Mouse (Mus musculus) layer of hippocampus, postnatal 25 days (tissue): ENCODE measurements around the gene Spop. TPM values are rescaled to one million over a fixed set of nuclear protein-coding genes. Genes with fewer than 3 reads are reported as not detected.

Source experiments
- DNase-seq, 2 experiments: peaks; one replicate each; pipeline ENCODE4 v3.0.0; 2022; ENCODE audit warnings: mixed read lengths in 2 of 2, low spot score in 1 of 2; ENCODE audit errors: extremely low spot score in 1 of 2
- total RNA-seq, 2 experiments: library from RNA; stranded (reverse); gene quantifications; 2 replicates each; pipeline ENCODE4 v1.2.3; 2021

The Spop gene
- total RNA-seq = 100 to 1,000 TPM; 159 to 170 TPM

DNA sequence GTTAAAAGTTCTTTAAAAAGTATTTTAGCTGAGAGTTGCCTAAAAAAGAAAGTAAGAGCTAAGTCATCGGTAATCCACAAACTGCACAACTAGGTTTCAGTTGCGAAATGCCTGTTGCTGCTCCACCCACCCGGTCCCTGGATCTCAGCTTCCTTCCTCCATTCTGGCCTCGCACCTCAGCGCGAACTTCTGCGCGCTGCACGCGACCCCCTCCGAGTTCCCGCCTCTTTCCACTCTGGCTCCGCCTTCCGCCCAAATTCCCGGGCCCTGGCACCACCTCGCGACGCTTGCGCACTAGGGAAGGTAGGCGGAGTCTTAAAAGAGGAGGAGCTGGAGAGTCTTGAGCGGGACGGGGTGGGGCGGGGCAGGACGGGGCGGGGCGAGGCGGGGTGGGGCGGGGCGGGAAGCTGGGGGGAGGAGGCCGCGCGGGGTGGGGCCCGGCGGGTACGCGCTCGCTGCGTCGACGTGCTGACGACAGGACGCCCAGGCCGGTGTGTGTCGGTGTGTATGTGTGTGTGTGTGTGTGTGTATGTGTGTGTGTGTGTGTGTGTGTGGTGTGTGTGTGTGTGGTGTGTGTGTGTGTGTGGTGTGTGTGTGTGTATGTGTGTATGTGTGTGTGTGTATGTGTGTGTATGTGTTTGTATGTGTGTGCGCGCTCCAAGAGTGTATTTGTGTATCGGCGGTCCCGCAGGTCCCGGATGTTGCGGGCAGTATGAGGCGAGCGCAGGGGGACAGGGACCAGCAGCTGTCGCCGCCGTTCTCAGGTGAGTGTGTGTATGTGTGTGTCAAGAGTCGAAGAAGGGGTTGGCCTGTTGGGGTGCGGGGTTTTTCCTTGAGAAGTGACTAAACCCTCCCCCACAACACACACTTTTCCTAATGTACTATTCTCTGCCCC is at the start of gene Spop:
TSS of gene Spop (plus strand) at position 440 of the 895 bp plus-strand sequence.
- DNase-seq = peak; percentile 70 to 73

GRCm38 (mm10) chr11:95364388-95364787 is 49.5 kb upstream of the Spop start:
- DNase-seq = no peak

DNA sequence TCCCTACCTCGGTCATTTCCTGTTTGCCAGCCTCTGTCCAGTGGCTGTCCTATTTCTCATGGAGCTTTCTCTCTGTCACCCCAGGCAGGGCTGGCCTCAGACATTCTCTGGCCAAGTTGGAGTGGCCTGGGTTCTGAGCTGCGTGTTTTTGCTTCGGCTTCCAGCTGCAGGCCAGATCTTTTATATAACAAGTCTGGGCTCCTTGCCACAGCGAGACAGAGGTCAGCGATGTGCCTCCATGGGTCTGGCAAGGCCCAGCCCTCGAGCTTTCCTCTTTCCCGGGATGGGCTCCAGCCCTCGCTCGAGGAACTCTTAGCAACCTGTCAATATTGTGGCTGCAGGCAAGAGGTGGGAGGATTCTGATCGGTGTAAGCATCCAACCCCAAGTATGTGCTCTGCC is 48.3 kb upstream of the Spop start:
- peak in 1 of 2 experiments; percentile 44 for DNase-seq

- DNase-seq = no peak
These were observed 47.5 kb upstream of the Spop start for GRCm38 (mm10) chr11:95366280-95366897.

GRCm38 (mm10) chr11:95367011-95367735 is 46.7 kb upstream of the Spop start:
- DNase-seq = no peak

DNA sequence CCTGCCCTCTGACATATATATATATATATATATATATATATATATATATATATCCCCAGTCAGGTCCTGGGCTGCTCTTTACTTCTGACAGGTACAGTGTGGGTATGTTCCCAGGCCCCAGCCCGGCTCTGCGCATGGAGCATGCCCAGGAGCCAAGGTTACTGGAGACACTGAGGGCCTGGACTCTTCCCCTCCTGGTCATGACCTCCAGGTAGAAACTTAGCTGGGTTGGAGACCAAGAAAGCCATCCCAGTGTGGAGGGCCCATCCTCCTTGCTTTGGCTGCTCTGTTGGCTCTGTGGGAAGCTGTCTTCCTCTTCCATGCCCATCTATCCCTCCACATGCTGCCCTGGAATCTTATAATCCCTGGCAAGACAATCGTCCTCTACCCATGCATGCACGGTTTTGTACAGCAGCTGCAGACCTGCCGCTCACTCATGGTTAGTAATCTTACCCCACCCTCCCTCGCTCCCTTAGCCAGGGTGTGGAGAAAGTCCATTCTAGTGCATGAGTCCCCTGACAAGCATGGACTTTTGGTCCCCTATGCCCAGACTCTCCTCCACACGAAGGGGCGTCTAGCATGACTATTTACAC is 45.6 kb upstream of the Spop start:
- DNase-seq = no peak

DNA sequence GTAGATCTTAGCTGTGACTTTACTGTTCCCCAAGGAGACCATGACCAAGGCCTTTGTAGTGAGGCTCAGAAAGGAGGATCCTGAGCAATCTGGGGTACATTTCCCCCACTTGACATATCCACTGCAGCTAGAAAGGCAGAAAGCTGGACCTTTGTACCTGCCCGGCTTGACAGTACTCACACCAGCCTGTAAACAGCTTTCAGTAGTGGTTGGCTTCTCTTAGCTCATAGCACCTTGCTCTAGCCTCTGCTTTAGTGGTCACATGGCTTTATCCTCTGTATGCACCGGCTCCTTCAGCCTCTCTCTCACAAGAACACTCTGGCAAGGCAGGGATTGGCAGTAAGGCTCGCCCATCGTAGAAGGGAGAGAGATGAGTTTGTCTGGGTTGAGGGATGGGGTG is 45.0 kb upstream of the Spop start:
- DNase-seq = no peak

DNA sequence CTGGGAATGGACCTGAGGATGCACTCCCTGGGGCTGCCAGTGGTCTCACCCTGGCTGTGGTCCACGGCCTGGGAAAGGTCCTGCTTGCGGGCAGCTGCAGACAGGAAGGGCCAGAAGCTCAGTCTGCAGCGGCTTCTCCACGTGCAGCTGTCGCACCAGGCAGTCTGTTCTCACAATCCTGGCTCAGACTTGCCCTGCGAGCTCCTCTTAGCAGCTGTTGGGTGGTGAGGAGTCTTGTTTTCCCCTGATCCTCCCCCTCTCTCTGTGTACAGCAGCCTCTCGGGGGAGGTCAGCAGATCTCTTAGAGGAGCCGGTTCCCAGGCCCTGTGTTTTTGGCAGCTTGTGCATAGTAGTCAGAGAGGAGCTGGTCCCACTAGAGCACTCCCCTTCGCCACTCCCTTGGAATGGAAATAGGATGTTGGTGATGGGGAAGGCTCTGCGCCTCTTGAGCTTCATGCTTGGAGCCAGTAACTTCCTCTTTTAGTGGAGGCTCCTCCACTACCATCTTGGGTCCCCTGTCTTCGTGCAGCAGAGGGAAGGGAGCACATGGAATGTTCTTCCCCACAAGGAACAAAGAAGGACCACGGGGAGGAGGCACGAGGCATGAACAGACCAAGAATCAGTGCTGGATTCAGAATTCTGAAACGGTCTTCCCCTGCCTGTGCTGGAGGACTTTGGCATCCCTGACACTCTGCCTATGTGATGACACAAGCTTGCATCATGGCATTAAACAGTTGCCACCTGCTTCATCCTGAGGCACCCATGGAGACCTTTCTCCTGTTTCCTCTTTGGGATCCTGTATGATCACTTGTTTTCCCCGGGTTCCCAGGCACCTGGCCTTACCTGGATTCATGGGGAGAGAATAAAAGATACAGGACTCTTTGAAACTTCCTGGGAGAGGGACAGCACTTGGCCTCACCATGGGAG is 43.7 kb upstream of the Spop start:
- no peak for DNase-seq

GRCm38 (mm10) chr11:95371182-95371581 is 42.7 kb upstream of the Spop start:
- no peak for DNase-seq

DNA sequence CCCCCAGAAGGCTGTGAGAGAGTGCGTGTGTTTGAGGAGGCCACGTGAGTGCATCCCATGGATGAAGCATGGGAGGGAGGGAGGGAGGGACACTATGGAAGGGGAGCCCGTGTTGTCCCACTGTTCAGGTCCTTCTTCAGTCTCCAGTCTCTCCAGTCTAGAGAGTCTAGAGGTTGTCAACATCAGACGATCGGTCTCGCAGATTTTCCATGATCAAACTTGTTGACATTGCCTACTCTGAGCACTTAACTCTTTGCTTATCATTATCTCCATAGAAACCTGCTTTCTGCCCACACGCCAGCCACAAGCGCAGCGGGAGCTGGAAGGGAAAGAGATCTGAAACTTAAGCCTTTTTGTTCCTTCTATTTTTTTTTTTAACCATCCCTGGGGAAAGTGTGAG is 35.0 kb upstream of the Spop start:
- no peak for DNase-seq

GRCm38 (mm10) chr11:95379552-95379951 is 34.3 kb upstream of the Spop start:
- DNase-seq = no peak

GRCm38 (mm10) chr11:95380711-95381110 is 33.2 kb upstream of the Spop start:
- no peak for DNase-seq

- DNase-seq = no peak
These were observed 32.7 kb upstream of the Spop start for GRCm38 (mm10) chr11:95381146-95381545.

GRCm38 (mm10) chr11:95383331-95383986 is 30.4 kb upstream of the Spop start:
- no peak for DNase-seq

- DNase-seq = no peak
These were observed 29.9 kb upstream of the Spop start for GRCm38 (mm10) chr11:95384004-95384318.

DNA sequence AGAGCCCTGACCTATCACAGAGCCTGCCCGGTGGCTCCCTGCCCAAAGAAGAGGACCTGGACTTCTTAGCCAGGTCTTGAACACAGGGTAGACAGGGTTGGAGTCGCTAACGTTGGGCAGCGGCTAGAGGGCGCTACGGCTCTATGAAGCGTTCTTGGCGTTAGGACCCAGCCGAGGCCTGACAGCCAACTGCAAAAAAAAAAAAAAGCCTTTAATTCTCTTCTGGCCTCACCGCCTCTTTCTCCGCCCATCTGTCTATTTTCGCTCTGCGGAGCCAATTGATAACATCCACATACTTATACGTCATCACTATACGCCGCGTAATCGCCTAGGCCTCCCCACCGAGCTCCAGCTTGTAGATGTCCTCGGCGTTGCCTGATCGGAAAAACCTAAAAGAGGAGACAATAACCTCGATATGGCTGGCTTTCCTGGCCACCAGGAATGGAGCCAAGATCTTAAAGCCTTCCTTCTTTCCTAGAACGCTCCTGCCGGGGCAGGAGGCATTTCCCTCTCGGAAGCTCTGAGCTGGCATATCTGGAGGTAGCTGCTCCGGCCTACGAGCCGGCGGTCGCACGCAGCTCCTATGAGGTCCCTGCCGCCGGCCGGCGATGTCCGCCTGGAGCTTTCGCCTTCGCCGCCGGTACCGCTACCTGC is 29.4 kb upstream of the Spop start, which contains the start of gene Slc35b1:
TSS of gene Slc35b1 (plus strand) at position 374 of the 654 bp plus-strand sequence.
- peak; percentile 86 to 96 for DNase-seq

- no peak for DNase-seq
These were observed 28.9 kb upstream of the Spop start for GRCm38 (mm10) chr11:95384973-95385320.

GRCm38 (mm10) chr11:95387354-95387753 is 26.5 kb upstream of the Spop start:
- DNase-seq = no peak

GRCm38 (mm10) chr11:95389006-95389405 is 24.9 kb upstream of the Spop start:
- DNase-seq = no peak
